Mouse (Mus musculus) kidney, embryonic 14.5 days (tissue): ENCODE data around the gene Pdzd8. TPM values are rescaled to one million over a fixed set of nuclear protein-coding genes. Genes with fewer than 3 reads are reported as not detected.

Source experiments
- ATAC-seq: fragments of 200-750 bp; cut with Nextera tagmentation; 2 replicates; pipeline ENCODE4 v1.8.0; 2017; ENCODE audit warnings: moderate number of reproducible peaks, mild to moderate bottlenecking, moderate TSS enrichment, moderate library complexity; ENCODE audit not compliant: low FRiP score, low TSS enrichment
- H3K27ac ChIP-seq: fragments of 300-500 bp; sonication (generic); 2 replicates; pipeline ENCODE4 v1.5.1; 2014; ENCODE audit warnings: low read depth, mild to moderate bottlenecking, low read length, moderate library complexity, mixed read lengths
- H3K27me3 ChIP-seq: fragments of 300-500 bp; sonication (generic); 2 replicates; pipeline ENCODE4 v1.6.1; 2014; ENCODE audit warnings: mild to moderate bottlenecking, low read length; ENCODE audit not compliant: control insufficient read depth, insufficient read depth
- H3K36me3 ChIP-seq: fragments of 300-500 bp; sonication (generic); 2 replicates; pipeline ENCODE4 v1.6.1; 2014; ENCODE audit warnings: low read length, mixed read lengths; ENCODE audit not compliant: control insufficient read depth, insufficient read depth
- H3K4me1 ChIP-seq: fragments of 300-500 bp; sonication (generic); 2 replicates; pipeline ENCODE4 v1.6.1; 2014; ENCODE audit warnings: low read length, mixed read lengths; ENCODE audit not compliant: control insufficient read depth, insufficient read depth
- H3K4me2 ChIP-seq: fragments of 300-500 bp; sonication (generic); replicated peaks from 2 replicates; pipeline ENCODE4 v1.6.1; 2014; ENCODE audit warnings: low read depth, mild to moderate bottlenecking, low read length
- H3K4me3 ChIP-seq: fragments of 300-500 bp; sonication (generic); 2 replicates; pipeline ENCODE4 v1.5.1; 2014; ENCODE audit warnings: mild to moderate bottlenecking, low read length
- H3K9ac ChIP-seq: fragments of 300-500 bp; sonication (generic); 2 replicates; pipeline ENCODE4 v1.6.1; 2014; ENCODE audit warnings: low read depth, mild to moderate bottlenecking, low read length, moderate library complexity
- H3K9me3 ChIP-seq: fragments of 300-500 bp; sonication (generic); 2 replicates; pipeline ENCODE4 v1.6.1; 2016; ENCODE audit warnings: low read length; ENCODE audit not compliant: control insufficient read depth
- WGBS: fragments of 180-500 bp; shearing (Covaris S2); extraction: QIAGEN DNeasy Blood & Tissue Kit; methylation state at CpG from one replicate; pipeline ENCODE4 v1.1.7; 2014; 5-methylcytosine and 5-hydroxymethylcytosine counted together
- polyA plus RNA-seq: library from polyadenylated mRNA; unstranded; fragments of >200 nt; fragmentation: Nextera tagmentation; extraction: Ambion mirVana; gene quantifications from 2 replicates; pipeline ENCODE4 v1.2.1, GENCODE M21; 2014

Gene Pdzd8
- polyA plus RNA-seq, 1 experiment from 2014 or later, result 18.8 TPM

DNA sequence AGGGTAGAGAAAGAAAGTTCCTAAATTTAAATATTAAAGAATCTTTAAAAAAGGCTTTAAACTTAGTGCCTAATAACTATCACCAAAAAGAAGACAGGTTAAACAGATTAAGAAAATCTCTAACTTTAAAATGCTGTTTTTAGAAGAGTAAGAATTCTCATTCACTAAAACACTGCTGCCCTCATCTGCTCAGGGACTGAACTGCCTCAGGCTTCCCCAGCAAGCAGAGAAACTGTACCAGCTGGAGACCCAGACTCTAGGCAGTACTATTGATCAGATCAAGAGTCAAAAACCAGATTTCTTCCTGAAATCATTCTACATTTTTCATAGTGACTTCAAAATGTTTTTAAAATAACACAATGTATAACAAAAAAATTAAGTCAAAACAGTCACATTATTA lies 29.0 kb downstream of the Pdzd8 start:
- Histone ChIP-seq H3K4me2 (no peak overlapping the region), H3K9me3 (no peaks in the 10 kb centered on the region)

DNA sequence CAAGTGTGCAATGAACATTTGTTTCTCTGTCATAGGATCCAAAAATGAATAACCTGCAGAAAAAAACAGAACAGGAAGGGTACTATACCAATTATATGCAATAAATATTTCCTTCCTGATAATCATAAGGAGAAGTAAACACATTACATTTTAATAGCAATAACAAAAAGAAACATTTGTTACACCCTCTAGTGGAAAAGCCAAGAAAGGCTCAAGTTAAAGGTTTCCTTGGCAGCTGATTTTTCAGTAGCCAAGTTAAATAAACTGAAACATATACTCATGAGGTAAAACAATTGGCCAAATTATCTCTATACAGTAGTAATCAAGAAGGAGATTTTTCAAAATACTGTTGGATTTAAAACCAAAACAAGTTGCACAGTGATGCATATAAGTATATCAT lies 30.3 kb downstream of the Pdzd8 start:
- Histone ChIP-seq H3K4me1 (no peaks in the 10 kb centered on the region), H3K9me3 (no peaks in the 10 kb centered on the region), H3K9ac (no peak overlapping the region), H3K27ac (no peak overlapping the region), H3K4me3 (no peak overlapping the region), H3K36me3 (peaks cover 13% of the 10 kb centered on the region; the same call in 1 of the 2 replicates), H3K27me3 (no peaks in the 10 kb centered on the region), H3K4me2 (no peak overlapping the region)
- ATAC-seq, result no peak

More for the DNA sequence above, 29.0 kb downstream of the Pdzd8 start:
- Histone ChIP-seq H3K4me3 (no peak overlapping the region), H3K9ac (no peak overlapping the region), H3K36me3 (peaks cover 13% of the 10 kb centered on the region; the same call in 1 of the 2 replicates), H3K4me1 (no peaks in the 10 kb centered on the region), H3K27me3 (no peaks in the 10 kb centered on the region), H3K27ac (no peak overlapping the region)
- no peak for ATAC-seq

DNA sequence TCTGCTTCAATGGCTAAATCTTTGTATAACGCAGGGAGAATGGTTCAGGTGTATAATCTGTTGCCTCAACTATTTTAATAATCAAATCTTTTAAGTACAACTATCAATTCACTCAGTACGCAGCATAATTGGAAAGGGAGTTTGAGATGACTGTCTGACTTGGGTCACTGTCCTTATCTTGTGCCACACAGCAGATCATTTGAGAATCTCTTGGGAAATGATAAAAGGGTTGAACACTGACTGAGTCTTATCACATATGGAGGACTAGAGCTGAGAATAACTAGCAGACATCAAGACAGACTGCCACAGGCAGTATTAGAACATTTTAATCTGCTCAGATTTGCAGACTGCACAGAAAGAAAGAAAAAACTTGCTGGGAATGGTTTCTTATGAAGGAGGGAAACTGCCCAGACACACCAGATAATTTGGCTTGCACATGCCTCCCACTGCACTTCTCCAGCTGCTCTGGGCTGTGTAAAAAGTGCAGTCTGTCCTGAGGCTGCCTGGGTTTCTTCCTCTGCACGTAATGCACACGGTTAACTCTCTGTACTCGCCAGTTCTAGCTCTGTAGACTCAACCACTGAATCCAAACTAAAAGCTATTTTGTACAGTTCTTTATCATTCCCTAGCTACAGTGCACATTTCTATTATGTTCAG lies 53.3 kb downstream of the Pdzd8 start:
- H3K9ac ChIP-seq, result no peak overlapping the region
- no peak overlapping the region for H3K4me3 ChIP-seq
- no peaks in the 10 kb centered on the region for H3K36me3 ChIP-seq
- no peaks in the 10 kb centered on the region for H3K9me3 ChIP-seq
- H3K4me2 ChIP-seq, result no peak overlapping the region
- no peak overlapping the region for H3K27ac ChIP-seq
- no peak for ATAC-seq
- no peaks in the 10 kb centered on the region for H3K27me3 ChIP-seq
- H3K4me1 ChIP-seq, result no peaks in the 10 kb centered on the region; the same call in 1 of the 2 replicates
- 89% methylated on average over 5 of the region's 5 CpGs for WGBS

DNA sequence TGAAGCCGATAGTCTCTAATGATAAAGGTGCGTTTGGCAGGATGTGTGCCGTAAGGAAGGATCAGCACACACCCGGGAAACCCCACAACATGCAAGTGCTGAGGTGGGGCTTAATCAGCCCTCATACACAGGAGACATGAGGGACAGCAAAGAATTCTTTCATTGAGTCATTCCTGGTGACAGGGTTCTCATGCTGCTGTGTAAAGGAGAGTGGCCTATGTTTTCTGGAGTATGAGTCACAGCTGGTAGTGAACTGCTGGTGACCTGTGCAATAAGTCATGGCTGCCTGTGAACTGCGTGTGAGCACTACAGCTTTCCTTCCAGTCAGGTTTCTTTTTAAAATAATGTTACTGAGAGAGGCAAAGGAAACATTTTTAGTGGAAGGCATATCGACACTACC lies 55.8 kb downstream of the Pdzd8 start:
- ATAC-seq, result no peak
- WGBS, result 78% methylated on average over 6 of the region's 6 CpGs
- Histone ChIP-seq H3K4me1 (no peaks in the 10 kb centered on the region), H3K9ac (no peak overlapping the region), H3K27me3 (no peaks in the 10 kb centered on the region), H3K4me3 (no peak overlapping the region), H3K4me2 (no peak overlapping the region), H3K36me3 (no peaks in the 10 kb centered on the region), H3K9me3 (no peaks in the 10 kb centered on the region), H3K27ac (no peak overlapping the region)

DNA sequence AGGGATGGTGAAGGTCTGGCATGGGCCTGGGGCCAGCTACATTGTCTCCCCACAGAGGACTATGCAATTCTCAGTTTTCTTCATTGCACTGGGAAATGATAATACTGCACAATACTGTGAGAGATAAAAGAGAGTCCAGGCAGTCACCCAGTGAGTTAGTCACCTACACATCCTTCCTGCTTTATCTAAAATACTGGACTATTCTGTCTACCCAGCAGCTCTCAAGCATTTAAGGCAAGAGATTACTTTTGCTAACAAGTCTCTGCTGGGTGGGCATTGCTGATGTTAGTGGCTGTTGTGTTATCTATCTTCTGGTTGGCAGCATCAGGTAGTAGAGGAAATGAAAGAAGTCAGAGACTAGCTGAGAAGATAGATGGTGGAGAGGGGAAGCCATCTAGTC lies 56.5 kb downstream of the Pdzd8 start:
- no peaks in the 10 kb centered on the region for H3K4me1 ChIP-seq
- no peak for ATAC-seq
- H3K4me2 ChIP-seq, result no peak overlapping the region
- no peak overlapping the region for H3K4me3 ChIP-seq
- no peak overlapping the region for H3K27ac ChIP-seq
- H3K27me3 ChIP-seq, result no peaks in the 10 kb centered on the region
- no peaks in the 10 kb centered on the region for H3K36me3 ChIP-seq
- no peaks in the 10 kb centered on the region for H3K9me3 ChIP-seq
- no peak overlapping the region for H3K9ac ChIP-seq

DNA sequence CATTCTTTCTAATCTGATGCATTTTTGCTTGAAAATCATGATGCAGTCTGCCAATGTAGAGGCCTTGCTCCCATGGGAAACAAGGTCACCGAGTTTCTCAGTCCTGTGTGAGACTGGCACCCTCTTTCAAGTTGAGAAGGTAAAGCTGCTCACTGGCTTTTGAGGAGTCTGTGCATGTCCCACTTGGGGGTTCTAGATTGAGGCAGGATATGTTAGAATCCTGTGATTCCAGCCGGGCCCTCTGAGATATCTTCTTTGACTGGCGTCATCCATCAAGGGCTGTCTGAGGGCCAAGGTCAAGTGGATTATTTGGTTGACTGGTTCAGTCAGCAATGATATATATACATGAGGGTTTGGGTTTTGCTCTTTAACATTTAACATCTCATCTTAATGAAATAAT lies 63.6 kb downstream of the Pdzd8 start:
- Histone ChIP-seq H3K36me3 (no peaks in the 10 kb centered on the region), H3K4me2 (no peak overlapping the region), H3K9me3 (no peaks in the 10 kb centered on the region), H3K9ac (no peak overlapping the region), H3K4me1 (no peaks in the 10 kb centered on the region), H3K27me3 (no peaks in the 10 kb centered on the region), H3K27ac (no peak overlapping the region), H3K4me3 (no peak overlapping the region)
- ATAC-seq, result no peak
- WGBS, result 70% methylated on average over 3 of the region's 3 CpGs

DNA sequence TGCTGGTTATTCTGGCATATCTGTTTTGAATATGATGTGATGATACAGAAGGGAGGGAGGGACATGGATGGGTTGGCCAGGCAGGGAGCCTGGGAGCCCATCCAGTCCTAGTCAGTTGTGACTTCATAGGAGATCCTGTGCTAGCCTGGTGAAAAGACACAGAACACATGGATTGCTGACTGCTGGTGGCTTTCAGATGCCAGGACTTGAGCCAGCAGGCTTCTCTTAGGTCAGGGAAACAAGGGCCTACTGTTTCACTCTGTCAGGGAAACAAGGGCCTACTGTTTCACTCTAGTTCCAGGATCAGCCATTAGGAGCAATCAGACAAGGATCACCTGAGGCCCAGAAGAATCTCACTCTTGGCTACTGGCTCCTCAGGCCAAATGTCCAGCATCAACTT lies 64.7 kb downstream of the Pdzd8 start:
- Histone ChIP-seq H3K9ac (no peak overlapping the region), H3K27me3 (no peaks in the 10 kb centered on the region), H3K36me3 (no peaks in the 10 kb centered on the region), H3K27ac (no peak overlapping the region), H3K4me2 (no peak overlapping the region), H3K4me3 (no peak overlapping the region), H3K9me3 (no peaks in the 10 kb centered on the region), H3K4me1 (no peaks in the 10 kb centered on the region)
- no peak for ATAC-seq

DNA sequence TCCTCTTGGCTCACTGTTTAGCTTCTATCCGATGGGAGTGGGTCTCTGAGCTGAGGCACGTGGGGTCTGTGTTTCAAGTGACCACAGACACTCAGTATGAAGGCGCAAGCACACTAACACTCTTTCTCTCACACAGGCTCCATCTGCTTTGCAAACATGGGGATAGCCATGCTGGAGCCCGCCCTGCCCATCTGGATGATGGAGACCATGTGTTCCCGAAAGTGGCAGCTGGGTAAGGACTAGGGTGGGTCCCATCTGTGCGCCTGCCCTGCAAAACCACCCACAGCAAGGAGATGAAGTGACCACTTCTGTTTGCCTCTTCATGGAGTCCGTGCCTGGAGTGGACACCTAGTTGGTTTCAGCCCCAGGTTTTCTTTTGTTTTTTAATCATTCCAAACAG lies 69.2 kb downstream of the Pdzd8 start:
- no peak overlapping the region for H3K4me3 ChIP-seq
- ATAC-seq, result no peak
- WGBS, result 85% methylated on average over 7 of the region's 7 CpGs
- no peaks in the 10 kb centered on the region for H3K4me1 ChIP-seq
- no peaks in the 10 kb centered on the region for H3K27me3 ChIP-seq
- no peaks in the 10 kb centered on the region for H3K9me3 ChIP-seq
- no peaks in the 10 kb centered on the region for H3K36me3 ChIP-seq
- no peak overlapping the region for H3K27ac ChIP-seq
- no peak overlapping the region for H3K4me2 ChIP-seq
- no peak overlapping the region for H3K9ac ChIP-seq

DNA sequence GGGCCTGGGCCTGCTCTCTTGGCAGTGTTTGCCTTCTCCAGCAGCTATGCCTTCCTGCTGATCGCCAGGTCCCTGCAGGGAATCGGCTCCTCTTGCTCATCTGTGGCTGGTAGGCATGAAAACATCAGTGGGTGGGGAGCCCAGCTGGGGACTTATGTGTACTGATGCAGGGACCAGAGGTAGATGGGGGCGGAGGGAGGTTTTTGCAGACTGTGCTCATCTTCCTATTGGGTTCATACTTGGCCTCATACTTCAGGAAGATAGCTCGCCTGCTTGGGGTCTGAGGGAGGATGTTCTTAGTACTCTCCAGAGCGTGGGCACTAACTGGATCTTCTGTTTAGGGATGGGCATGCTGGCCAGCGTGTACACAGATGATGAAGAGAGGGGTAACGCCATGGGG lies 72.4 kb downstream of the Pdzd8 start:
- Histone ChIP-seq H3K4me2 (no peak overlapping the region), H3K27ac (no peak overlapping the region)

More for the DNA sequence above, 72.4 kb downstream of the Pdzd8 start:
- ATAC-seq, result no peak
- Histone ChIP-seq H3K9me3 (no peaks in the 10 kb centered on the region), H3K4me3 (no peak overlapping the region), H3K27me3 (no peaks in the 10 kb centered on the region), H3K36me3 (no peaks in the 10 kb centered on the region), H3K4me1 (peaks cover under 1% of the 10 kb centered on the region; the same call in 1 of the 2 replicates), H3K9ac (no peak overlapping the region)
- WGBS, result 86% methylated on average over 7 of the region's 7 CpGs
